Mouse (Mus musculus) lung, adult 2 months (tissue): ENCODE results near the gene Gm7233. TPM values are rescaled to one million over a fixed set of nuclear protein-coding genes. Genes with fewer than 3 reads are reported as not detected.
"Not testable (repeated sequence)": the region's sequence is repeated elsewhere in the genome, so short reads cannot be mapped to it uniquely, and the experiment has no call there.

Source experiments
- DNase-seq: peaks from one replicate; pipeline ENCODE4 v3.0.0; 2022
- H3K4me1 ChIP-seq: fragments of 200-500 bp; 2 replicates; pipeline ENCODE4 v1.6.1; 2011; ENCODE audit warnings: low read length; ENCODE audit not compliant: control insufficient read depth, insufficient read depth
- H3K4me3 ChIP-seq: fragments of 200-500 bp; replicated peaks from 2 replicates; pipeline ENCODE3; 2011; ENCODE audit warnings: low read depth, mild to moderate bottlenecking, control low read depth, low read length; ENCODE audit errors: extremely low read depth
- WGBS: fragments of 180-500 bp; shearing (Covaris S2); methylation state at CpG from one replicate; pipeline ENCODE4 v1.1.7; 2018; 5-methylcytosine and 5-hydroxymethylcytosine counted together
- polyA plus RNA-seq: library from polyadenylated mRNA; depleted of rRNA; stranded (reverse); fragments of >200 nt; gene quantifications from 2 replicates; pipeline ENCODE4 v1.2.3, GENCODE M21; 2012; rRNA removed

Gene Gm7233
- not detected in 2 replicates for polyA plus RNA-seq

DNA sequence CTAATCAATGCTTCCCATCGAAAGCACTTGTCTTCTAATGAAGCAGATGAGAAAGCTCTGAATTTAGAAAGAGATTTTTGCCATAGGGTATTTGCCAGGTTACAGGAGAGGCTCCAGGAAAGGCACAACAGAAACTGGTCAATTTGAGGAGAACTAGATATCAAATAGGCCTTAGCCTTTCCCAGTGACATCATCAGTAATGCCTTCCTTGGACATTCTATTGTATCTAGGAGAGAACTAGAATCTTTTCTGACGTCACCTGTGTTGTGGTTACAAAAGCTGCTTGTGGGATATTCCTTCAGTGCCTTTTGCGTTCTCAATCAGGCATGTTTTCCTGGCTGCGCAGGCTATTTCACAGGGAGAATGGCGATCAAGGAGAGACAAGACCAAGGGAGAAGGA lies at the start of gene Gm7233:
Gene Gm7233, plus strand, starts transcription at position 301 of the 400 bp plus-strand sequence.
- H3K4me3 ChIP-seq, H3K4me1 ChIP-seq, DNase-seq: not testable (repeated sequence)
- WGBS, result 59% methylated on average over 5 of the region's 5 CpGs

DNA sequence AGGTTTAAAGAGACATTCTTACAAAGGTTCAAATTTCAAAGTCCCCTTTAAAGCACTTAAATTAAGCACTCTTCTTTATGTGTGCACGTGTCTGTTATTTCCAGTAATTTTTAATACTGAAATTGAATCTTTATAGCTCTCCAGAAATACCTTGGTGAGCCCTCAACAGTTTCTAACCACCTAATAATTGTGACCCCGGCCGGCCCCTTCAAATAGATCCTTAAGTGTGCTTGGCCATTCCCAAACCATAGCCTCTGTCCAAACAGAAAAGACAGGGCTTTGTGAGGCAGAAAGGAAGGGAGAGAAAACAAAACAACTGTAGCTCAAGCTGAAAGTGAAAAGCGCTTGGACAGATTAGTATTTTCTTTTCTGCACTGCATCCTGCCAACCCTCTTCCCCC lies 12.5 kb upstream of the Gm7233 start:
- H3K4me1 ChIP-seq, DNase-seq, H3K4me3 ChIP-seq: not testable (repeated sequence)
- WGBS, result 60% methylated on average over 4 of the region's 4 CpGs

DNA sequence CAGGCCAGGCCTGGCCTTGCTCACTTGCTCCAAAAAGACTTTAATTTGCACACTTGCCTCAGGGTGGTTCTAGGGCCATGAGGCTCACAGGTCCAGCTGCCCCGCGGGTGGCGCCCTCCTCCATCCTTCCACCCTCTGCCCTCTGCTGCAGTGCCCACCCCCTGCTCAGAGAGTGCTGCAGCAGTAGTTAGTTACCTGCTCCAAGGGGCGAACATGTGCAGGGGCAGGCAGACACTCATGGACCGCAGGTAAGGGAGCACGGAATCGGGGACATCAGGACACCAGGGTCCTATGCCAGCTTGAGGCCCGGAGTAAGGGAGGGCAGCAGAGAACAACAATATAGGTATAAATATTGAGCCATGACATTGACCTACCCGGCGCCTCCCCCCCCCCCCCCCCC lies 11.7 kb upstream of the Gm7233 start:
- not testable (repeated sequence) for DNase-seq
- WGBS, result no CpG with 5 or more reads among the region's 10 CpGs

DNA sequence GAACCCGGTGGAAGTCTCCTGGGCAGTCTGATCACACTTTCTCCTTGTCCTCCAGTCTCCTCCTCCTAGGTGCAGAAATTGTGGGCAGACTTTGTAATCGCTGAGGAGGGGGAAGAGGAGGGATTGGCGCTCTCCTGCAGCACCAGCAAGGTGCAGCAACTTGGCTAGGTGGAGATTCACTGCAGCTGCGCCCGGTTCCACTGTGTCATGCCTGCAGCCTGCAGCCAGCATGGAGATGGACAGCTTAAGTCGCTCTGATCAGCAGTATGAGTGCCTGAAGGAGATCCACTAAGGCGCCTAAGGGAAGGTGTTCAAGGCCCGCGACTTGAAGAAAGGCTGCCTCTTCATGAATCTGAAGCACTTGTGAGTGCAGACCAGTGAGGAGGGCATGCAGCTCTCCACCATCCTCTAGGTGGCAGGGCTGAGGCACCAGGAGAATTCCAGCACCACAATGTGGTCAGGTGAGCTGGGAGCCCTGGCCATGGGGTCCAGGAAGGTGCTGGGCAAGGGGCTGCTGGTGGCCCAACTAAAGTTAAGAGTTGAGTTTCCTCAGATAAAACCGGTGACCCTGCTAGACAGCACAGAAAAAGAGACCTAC lies 11.0 kb upstream of the Gm7233 start:
- not testable (repeated sequence) for H3K4me3 ChIP-seq, DNase-seq, H3K4me1 ChIP-seq
- 4% methylated on average over 1 of the region's 10 CpGs for WGBS

More for the DNA sequence above, 11.7 kb upstream of the Gm7233 start:
- H3K4me3 ChIP-seq, H3K4me1 ChIP-seq: not testable (repeated sequence)

DNA sequence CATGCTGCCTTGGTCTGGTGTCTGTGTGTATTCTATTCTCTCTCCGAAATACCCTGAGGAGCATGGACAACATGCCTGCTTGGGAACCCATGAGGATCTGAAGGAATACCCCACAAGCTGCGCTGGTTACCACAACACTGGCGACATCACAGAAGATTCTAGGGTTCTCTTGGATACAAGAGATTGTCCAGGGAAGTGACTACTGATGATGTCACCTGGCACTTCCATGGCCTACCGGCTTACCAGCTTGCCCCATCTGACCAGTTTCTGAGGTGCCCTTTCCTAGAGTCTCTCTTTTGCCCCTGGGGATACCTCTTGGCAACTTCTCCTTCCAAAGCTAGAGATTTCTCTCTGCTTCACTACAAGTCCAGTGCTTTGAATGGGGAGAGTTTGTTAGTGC lies 55.5 kb downstream of the Gm7233 start, which contains the start of gene Gm8122:
Gene Gm8122, minus strand, starts transcription at position 101 of the 400 bp plus-strand sequence.
- WGBS, result 76% methylated on average over 4 of the region's 4 CpGs
- H3K4me3 ChIP-seq, DNase-seq, H3K4me1 ChIP-seq: not testable (repeated sequence)

Other genes starting within 250 kb of the Gm7233 start
- gene Gm8082, start 186.2 kb upstream of the Gm7233 start, polyA plus RNA-seq, result not detected in 2 replicates
- not detected in 2 replicates for gene Gm10376, start 164.2 kb upstream of the Gm7233 start, polyA plus RNA-seq
- gene Gm8094, start 103.2 kb upstream of the Gm7233 start, polyA plus RNA-seq, result not detected in 2 replicates
- not detected in 2 replicates for gene Gm8104, start 79.3 kb upstream of the Gm7233 start, polyA plus RNA-seq
- not detected in 2 replicates for gene Gm8122, start 55.4 kb downstream of the Gm7233 start, polyA plus RNA-seq
- gene Gm8126, start 78.8 kb downstream of the Gm7233 start, polyA plus RNA-seq, result not detected in 2 replicates
- gene Gm9732, start 95.2 kb downstream of the Gm7233 start, polyA plus RNA-seq, result not detected in 2 replicates
- not detected in 2 replicates for gene Gm8127, start 114.0 kb downstream of the Gm7233 start, polyA plus RNA-seq
- gene 1700001F09Rik, start 167.9 kb downstream of the Gm7233 start, polyA plus RNA-seq, result not detected in 2 replicates
- gene Gm8138, start 236.5 kb downstream of the Gm7233 start, polyA plus RNA-seq, result not detected in 2 replicates